Mouse (Mus musculus): ENCODE measurements around the gene Abca1.

GRCm38 (mm10) chr4:53146227-53146949 is 13.3 kb downstream of the Abca1 start:
- TF ChIP-seq GATA1 (IDR thresholded peaks at IDR 0.05; ENCODE audit: borderline replicate concordance, low read length) (no peak), FLI1 (IDR thresholded peaks at IDR 0.05; ENCODE audit: low read length) (no peak)
